Mouse (Mus musculus): ENCODE measurements at regions not wholly inside any gene's neighbourhood (a gene's known extent, or its start where the extent isn't known, plus 50 kb on each side); places are given as distances from the start of the nearest gene placed in this dataset.

GRCm38 (mm10) chr5:40952901-40953595, 754.9 kb downstream of the Rab28 start:
- TF ChIP-seq GATA2 (IDR thresholded peaks at IDR 0.05; ENCODE audit: borderline replicate concordance, low read depth, low read length) (no peak), GATA1 (IDR thresholded peaks at IDR 0.05; ENCODE audit: borderline replicate concordance, low read length) (no peak)
- peak; percentile 76; the same call in 1 of the 2 replicates for ATAC-seq (ENCODE audit: extremely low read depth, insufficient number of reproducible peaks, low FRiP score, poor library complexity, severe bottlenecking)

GRCm38 (mm10) chr5:40929127-40929526, 778.8 kb downstream of the Rab28 start:
- Histone ChIP-seq H3K4me1 (ENCODE audit: insufficient read depth, low read depth, low read length) (no peaks in the 10 kb centered on the region), H3K36me3 (replicated peaks) (no peaks in the 10 kb centered on the region), H3K27me3 (ENCODE audit: insufficient read depth, low read length) (no peaks in the 10 kb centered on the region), H3K9me3 (replicated peaks) (no peaks in the 10 kb centered on the region), H3K4me3 (ENCODE audit: low read depth, low read length) (no peak overlapping the region)
- TF ChIP-seq GATA2 (IDR thresholded peaks at IDR 0.05; ENCODE audit: borderline replicate concordance, low read depth, low read length) (no peak), GATA1 (IDR thresholded peaks at IDR 0.05; ENCODE audit: borderline replicate concordance, low read length) (no peak)
- ATAC-seq (ENCODE audit: extremely low read depth, insufficient number of reproducible peaks, low FRiP score, poor library complexity, severe bottlenecking) (no peak), DNase-seq (ENCODE audit: low spot score) (no peak)

More at GRCm38 (mm10) chr5:40952901-40953595, 754.9 kb downstream of the Rab28 start:
- DNase-seq (ENCODE audit: low spot score), result no peak
- Histone ChIP-seq H3K4me3 (ENCODE audit: low read depth, low read length) (no peak overlapping the region), H3K9me3 (replicated peaks) (no peaks in the 10 kb centered on the region), H3K36me3 (replicated peaks) (no peaks in the 10 kb centered on the region), H3K4me1 (ENCODE audit: insufficient read depth, low read depth, low read length) (no peaks in the 10 kb centered on the region), H3K27me3 (ENCODE audit: insufficient read depth, low read length) (no peaks in the 10 kb centered on the region)

GRCm38 (mm10) chr5:40920920-40921319, 787.0 kb downstream of the Rab28 start:
- DNase-seq (ENCODE audit: low spot score) (no peak), ATAC-seq (ENCODE audit: extremely low read depth, insufficient number of reproducible peaks, low FRiP score, poor library complexity, severe bottlenecking) (no peak)
- H3K27me3 ChIP-seq (ENCODE audit: insufficient read depth, low read length), result no peaks in the 10 kb centered on the region
- no peaks in the 10 kb centered on the region for H3K4me1 ChIP-seq (ENCODE audit: insufficient read depth, low read depth, low read length)
- no peak for TF ChIP-seq GATA2 (IDR thresholded peaks at IDR 0.05; ENCODE audit: borderline replicate concordance, low read depth, low read length)
- TF ChIP-seq CTCF (IDR thresholded peaks at IDR 0.05; ENCODE audit: low read depth, low read length), result no peak
- no peak for TF ChIP-seq GATA1 (IDR thresholded peaks at IDR 0.05; ENCODE audit: borderline replicate concordance, low read length)
- no peak for TF ChIP-seq POLR2AphosphoS5 (IDR thresholded peaks at IDR 0.05; ENCODE audit: insufficient replicate concordance, low read depth, low read length)
- no peak for TF ChIP-seq TAL1 (conservative IDR thresholded peaks at IDR 0.05; ENCODE audit: low read depth, low read length)
- H3K9me3 ChIP-seq (replicated peaks), result no peaks in the 10 kb centered on the region
- no peak overlapping the region for H3K4me3 ChIP-seq (ENCODE audit: low read depth, low read length)
- H3K36me3 ChIP-seq (replicated peaks), result no peaks in the 10 kb centered on the region

GRCm38 (mm10) chr5:40908803-40909202, 799.2 kb downstream of the Rab28 start:
- no peaks in the 10 kb centered on the region for H3K27me3 ChIP-seq (ENCODE audit: insufficient read depth, low read length)
- H3K36me3 ChIP-seq (replicated peaks), result no peaks in the 10 kb centered on the region
- no peaks in the 10 kb centered on the region for H3K4me1 ChIP-seq (ENCODE audit: insufficient read depth, low read depth, low read length)
- DNase-seq (ENCODE audit: low spot score), result no peak
- H3K4me3 ChIP-seq (ENCODE audit: low read depth, low read length), result no peak overlapping the region
- ATAC-seq (ENCODE audit: extremely low read depth, insufficient number of reproducible peaks, low FRiP score, poor library complexity, severe bottlenecking), result no peak
- TF ChIP-seq GATA1 (IDR thresholded peaks at IDR 0.05; ENCODE audit: borderline replicate concordance, low read length), result no peak
- no peak for TF ChIP-seq TAL1 (conservative IDR thresholded peaks at IDR 0.05; ENCODE audit: low read depth, low read length)
- TF ChIP-seq POLR2AphosphoS5 (IDR thresholded peaks at IDR 0.05; ENCODE audit: insufficient replicate concordance, low read depth, low read length), result no peak
- no peak for TF ChIP-seq GATA2 (IDR thresholded peaks at IDR 0.05; ENCODE audit: borderline replicate concordance, low read depth, low read length)
- TF ChIP-seq CTCF (IDR thresholded peaks at IDR 0.05; ENCODE audit: low read depth, low read length), result no peak
- no peaks in the 10 kb centered on the region for H3K9me3 ChIP-seq (replicated peaks)

GRCm38 (mm10) chr5:40901742-40902141, 806.2 kb downstream of the Rab28 start:
- no peaks in the 10 kb centered on the region for H3K27me3 ChIP-seq (ENCODE audit: insufficient read depth, low read length)
- no peak for TF ChIP-seq POLR2AphosphoS5 (IDR thresholded peaks at IDR 0.05; ENCODE audit: insufficient replicate concordance, low read depth, low read length)
- TF ChIP-seq CTCF (IDR thresholded peaks at IDR 0.05; ENCODE audit: low read depth, low read length), result no peak
- no peak for TF ChIP-seq GATA1 (IDR thresholded peaks at IDR 0.05; ENCODE audit: borderline replicate concordance, low read length)
- TF ChIP-seq TAL1 (conservative IDR thresholded peaks at IDR 0.05; ENCODE audit: low read depth, low read length), result no peak
- no peak for TF ChIP-seq GATA2 (IDR thresholded peaks at IDR 0.05; ENCODE audit: borderline replicate concordance, low read depth, low read length)
- H3K4me1 ChIP-seq (ENCODE audit: insufficient read depth, low read depth, low read length), result no peaks in the 10 kb centered on the region
- no peaks in the 10 kb centered on the region for H3K9me3 ChIP-seq (replicated peaks)
- H3K36me3 ChIP-seq (replicated peaks), result no peaks in the 10 kb centered on the region
- DNase-seq (ENCODE audit: low spot score), result no peak
- no peak for ATAC-seq (ENCODE audit: extremely low read depth, insufficient number of reproducible peaks, low FRiP score, poor library complexity, severe bottlenecking)
- H3K4me3 ChIP-seq (ENCODE audit: low read depth, low read length), result no peak overlapping the region

GRCm38 (mm10) chr5:40882886-40883285, 825.1 kb downstream of the Rab28 start:
- Histone ChIP-seq H3K4me3 (ENCODE audit: low read depth, low read length) (no peak overlapping the region), H3K9me3 (replicated peaks) (no peaks in the 10 kb centered on the region), H3K27me3 (ENCODE audit: insufficient read depth, low read length) (no peaks in the 10 kb centered on the region), H3K4me1 (ENCODE audit: insufficient read depth, low read depth, low read length) (no peaks in the 10 kb centered on the region), H3K36me3 (replicated peaks) (no peaks in the 10 kb centered on the region)
- DNase-seq (ENCODE audit: low spot score) (no peak), ATAC-seq (ENCODE audit: extremely low read depth, insufficient number of reproducible peaks, low FRiP score, poor library complexity, severe bottlenecking) (no peak)
- TF ChIP-seq TAL1 (conservative IDR thresholded peaks at IDR 0.05; ENCODE audit: low read depth, low read length), result no peak
- no peak for TF ChIP-seq POLR2AphosphoS5 (IDR thresholded peaks at IDR 0.05; ENCODE audit: insufficient replicate concordance, low read depth, low read length)
- TF ChIP-seq GATA2 (IDR thresholded peaks at IDR 0.05; ENCODE audit: borderline replicate concordance, low read depth, low read length), result no peak
- TF ChIP-seq CTCF (IDR thresholded peaks at IDR 0.05; ENCODE audit: low read depth, low read length), result no peak
- TF ChIP-seq GATA1 (IDR thresholded peaks at IDR 0.05; ENCODE audit: borderline replicate concordance, low read length), result no peak

Data from G1E (cell line).